Mouse (Mus musculus): Measurements from ENCODE around the gene Prrg3. TPM values are rescaled to one million over a fixed set of nuclear protein-coding genes. Genes with fewer than 3 reads are reported as not detected.
A peak's percentile ranks its signal among the peaks of the same experiment; 100 is the strongest.

Prrg3 gene
- polyA plus RNA-seq, 1 experiment from 2014 or later, result 12.9 TPM

- no peak for ATAC-seq (ENCODE audit: low FRiP score, low read depth)
- WGBS, result 71% methylated on average over 1 of the region's 1 CpGs
Observed at GRCm38 (mm10) chrX:71983775-71984174, 21.4 kb downstream of the Prrg3 start.

GRCm38 (mm10) chrX:71991549-71991948 is 29.1 kb downstream of the Prrg3 start, which contains the start of gene Cnga2:
Gene Cnga2, plus strand, starts transcription at chrX:71991849.
- Histone ChIP-seq H3K27me3 (no peaks in the 10 kb centered on the region), H3K36me3 (no peaks in the 10 kb centered on the region), H3K9ac (no peak within 1 kb of the TSS), H3K9me3 (no peaks in the 10 kb centered on the region), H3K27ac (replicated peaks) (no peak within 1 kb of the TSS), H3K4me3 (no peak within 1 kb of the TSS), H3K4me1 (replicated peaks) (no peaks in the 10 kb centered on the region), H3K4me2 (no peak within 1 kb of the TSS)
- no peak for ATAC-seq (ENCODE audit: low FRiP score, low read depth)
- WGBS, result 80% methylated on average over 3 of the region's 3 CpGs

More at GRCm38 (mm10) chrX:71983775-71984174, 21.4 kb downstream of the Prrg3 start:
- H3K9ac ChIP-seq, result no peak overlapping the region
- no peak overlapping the region for H3K4me3 ChIP-seq
- H3K27ac ChIP-seq (replicated peaks), result no peak overlapping the region
- H3K36me3 ChIP-seq, result no peaks in the 10 kb centered on the region
- no peak overlapping the region for H3K4me2 ChIP-seq
- no peaks in the 10 kb centered on the region for H3K9me3 ChIP-seq
- no peaks in the 10 kb centered on the region for H3K27me3 ChIP-seq
- H3K4me1 ChIP-seq (replicated peaks), result no peaks in the 10 kb centered on the region

GRCm38 (mm10) chrX:71995972-71996371 is 33.5 kb downstream of the Prrg3 start:
- Histone ChIP-seq H3K4me2 (no peak overlapping the region), H3K27me3 (no peaks in the 10 kb centered on the region), H3K4me1 (replicated peaks) (no peaks in the 10 kb centered on the region), H3K27ac (replicated peaks) (no peak overlapping the region), H3K4me3 (no peak overlapping the region), H3K9me3 (no peaks in the 10 kb centered on the region), H3K36me3 (no peaks in the 10 kb centered on the region), H3K9ac (no peak overlapping the region)
- WGBS, result 59% methylated on average over 1 of the region's 1 CpGs
- ATAC-seq (ENCODE audit: low FRiP score, low read depth), result no peak

GRCm38 (mm10) chrX:72009930-72010329 is 47.5 kb downstream of the Prrg3 start:
- ATAC-seq (ENCODE audit: low FRiP score, low read depth), result no peak
- Histone ChIP-seq H3K27ac (replicated peaks) (no peak overlapping the region), H3K4me3 (no peak overlapping the region), H3K9me3 (no peaks in the 10 kb centered on the region), H3K4me2 (no peak overlapping the region), H3K36me3 (no peaks in the 10 kb centered on the region), H3K9ac (no peak overlapping the region), H3K27me3 (no peaks in the 10 kb centered on the region), H3K4me1 (replicated peaks) (no peaks in the 10 kb centered on the region)

- Histone ChIP-seq H3K4me1 (replicated peaks) (no peaks in the 10 kb centered on the region), H3K27ac (replicated peaks) (no peak overlapping the region), H3K9me3 (no peaks in the 10 kb centered on the region), H3K4me3 (no peak overlapping the region), H3K4me2 (no peak overlapping the region), H3K27me3 (no peaks in the 10 kb centered on the region), H3K36me3 (no peaks in the 10 kb centered on the region), H3K9ac (no peak overlapping the region)
- peak; percentile 51; the same call in 1 of the 2 replicates for ATAC-seq (ENCODE audit: low FRiP score, low read depth)
- 62% methylated on average over 9 of the region's 9 CpGs for WGBS
Observed at GRCm38 (mm10) chrX:72012236-72012635, 49.8 kb downstream of the Prrg3 start.

- Histone ChIP-seq H3K27ac (replicated peaks) (no peak overlapping the region), H3K4me1 (replicated peaks) (no peaks in the 10 kb centered on the region), H3K9me3 (no peaks in the 10 kb centered on the region), H3K27me3 (no peaks in the 10 kb centered on the region), H3K4me2 (no peak overlapping the region), H3K36me3 (no peaks in the 10 kb centered on the region), H3K4me3 (no peak overlapping the region), H3K9ac (no peak overlapping the region)
- WGBS, result 23% methylated on average over 3 of the region's 3 CpGs
- no peak for ATAC-seq (ENCODE audit: low FRiP score, low read depth)
Observed at GRCm38 (mm10) chrX:72012804-72013203, 50.4 kb downstream of the Prrg3 start.

- Histone ChIP-seq H3K4me3 (no peak overlapping the region), H3K9me3 (no peaks in the 10 kb centered on the region), H3K36me3 (no peaks in the 10 kb centered on the region), H3K9ac (no peak overlapping the region), H3K27me3 (no peaks in the 10 kb centered on the region), H3K4me1 (replicated peaks) (no peaks in the 10 kb centered on the region), H3K27ac (replicated peaks) (no peak overlapping the region), H3K4me2 (no peak overlapping the region)
- ATAC-seq (ENCODE audit: low FRiP score, low read depth), result no peak
- WGBS, result 52% methylated on average over 1 of the region's 1 CpGs
Observed at GRCm38 (mm10) chrX:72022241-72022640, 59.8 kb downstream of the Prrg3 start.

Other genes with a start within 250 kb of the Prrg3 start
- gene Vma21, start 146.7 kb upstream of the Prrg3 start, polyA plus RNA-seq (2015; fragmentation: Nextera tagmentation; extraction: Ambion mirVana), result 45.4 and 52.1 TPM in 2 replicates
- 0.18 TPM in 2 replicates for gene Gm1141, start 41.6 kb upstream of the Prrg3 start, polyA plus RNA-seq (2015; fragmentation: Nextera tagmentation; extraction: Ambion mirVana)
- 0.25 TPM in 1 of 2 replicates, not detected in the other for gene Fate1, start 10.4 kb downstream of the Prrg3 start, polyA plus RNA-seq (2015; fragmentation: Nextera tagmentation; extraction: Ambion mirVana)
- 0.10 and 0.16 TPM in 2 replicates for gene Cnga2, start 29.2 kb downstream of the Prrg3 start, polyA plus RNA-seq (2015; fragmentation: Nextera tagmentation; extraction: Ambion mirVana)

Measured in hindbrain, embryonic 15.5 days (tissue).